Mouse (Mus musculus) adrenal gland (tissue): ENCODE results near the gene Gm4302.
"Not testable (repeated sequence)": the region's sequence is repeated elsewhere in the genome, so short reads cannot be mapped to it uniquely, and the experiment has no call there.

Experiments used
- intact Hi-C: fragments of 180-260 bp; cut with DNase I; formaldehyde crosslinking; loops from one replicate; pipeline ENCODE4 v1.15.1; 2025
- long read RNA-seq, 2 experiments: library from polyadenylated mRNA; unstranded; transcript quantifications; one replicate each; pipeline ENCODE4 v2.0.0; 2020; ENCODE audit warnings: borderline replicate concordance in 1 of 2; ENCODE audit not compliant: insufficient replicate concordance in 1 of 2

Gene Gm4302
- long read RNA-seq, experiment 1 = 0 reads
- long read RNA-seq, experiment 2 = 0 reads

- intact Hi-C loops = not testable (repeated sequence)
These were observed at the start of gene Gm4302 for GRCm38 (mm10) chr10:100340536-100340935. Gene Gm4302 (plus strand): TSS chr10:100340836.

DNA sequence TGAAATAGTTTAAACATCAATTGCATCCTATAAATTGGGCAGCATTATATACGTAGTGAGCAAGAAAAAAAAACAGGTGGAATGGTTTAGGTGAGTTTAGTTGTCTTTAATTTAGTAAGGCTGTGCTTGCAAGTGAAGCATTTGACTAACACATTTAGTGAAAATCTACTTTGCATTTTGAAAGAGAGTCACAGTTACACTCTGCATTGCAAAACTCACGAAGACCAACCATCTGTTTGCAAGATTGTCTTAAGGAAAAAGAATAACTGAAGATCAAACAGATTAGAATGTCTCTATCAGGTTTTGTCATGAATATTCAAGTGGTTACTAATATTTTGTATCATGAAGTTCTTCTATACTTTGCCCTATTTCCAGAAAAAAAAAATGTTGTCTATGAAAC, 44.5 kb upstream of the Gm4302 start:
- intact Hi-C loops = no loop called here

GRCm38 (mm10) chr10:100300106-100300505, 40.5 kb upstream of the Gm4302 start:
- intact Hi-C loops = not testable (repeated sequence)

DNA sequence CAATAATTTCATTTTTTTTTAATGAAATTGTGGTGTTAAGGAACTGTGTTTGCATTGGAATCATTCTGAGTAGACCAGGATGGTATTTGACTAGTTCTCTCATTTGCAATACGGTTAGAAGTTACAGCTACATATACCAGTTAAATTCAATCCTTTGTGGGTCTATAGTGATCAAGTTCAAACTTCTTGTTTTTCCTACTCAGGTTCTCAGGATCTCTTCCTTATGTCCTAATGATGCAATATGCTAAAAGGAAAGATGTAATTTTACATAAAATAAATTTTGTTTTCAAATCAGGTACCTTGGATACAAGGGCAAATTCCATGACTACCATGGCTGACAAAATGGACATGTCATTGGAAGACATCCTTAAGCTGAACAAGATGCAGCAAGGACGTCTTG, 5.3 kb upstream of the Gm4302 start, which contains the start of gene Gm4301:
Gene Gm4301 (plus strand): TSS at position 301 of the 400 bp plus-strand sequence.
- intact Hi-C loops = not testable (repeated sequence)

DNA sequence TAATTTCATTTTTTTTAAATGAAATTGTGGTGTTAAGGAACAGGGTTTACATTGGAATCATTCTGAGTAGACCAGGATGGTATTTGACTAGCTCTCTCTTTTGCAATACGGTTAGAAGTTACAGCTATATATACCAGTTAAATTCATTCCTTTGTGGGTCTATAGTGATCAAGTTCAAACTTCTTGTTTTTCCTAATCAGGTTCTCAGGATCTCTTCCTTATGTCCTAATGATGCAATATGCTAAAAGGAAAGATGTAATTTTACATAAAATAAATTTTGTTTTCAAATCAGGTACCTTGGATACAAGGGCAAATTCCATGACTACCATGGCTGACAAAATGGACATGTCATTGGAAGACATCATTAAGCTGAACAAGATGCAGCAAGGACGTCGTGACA, 5.0 kb downstream of the Gm4302 start, which contains the start of gene Gm4303:
Gene Gm4303 (plus strand): TSS at position 301 of the 400 bp plus-strand sequence.
- intact Hi-C loops = not testable (repeated sequence)

- intact Hi-C loops = not testable (repeated sequence)
These were observed 10.2 kb downstream of the Gm4302 start, which contains the start of gene Gm4305 for GRCm38 (mm10) chr10:100350793-100351192. Gene Gm4305 (plus strand): TSS chr10:100351093.

DNA sequence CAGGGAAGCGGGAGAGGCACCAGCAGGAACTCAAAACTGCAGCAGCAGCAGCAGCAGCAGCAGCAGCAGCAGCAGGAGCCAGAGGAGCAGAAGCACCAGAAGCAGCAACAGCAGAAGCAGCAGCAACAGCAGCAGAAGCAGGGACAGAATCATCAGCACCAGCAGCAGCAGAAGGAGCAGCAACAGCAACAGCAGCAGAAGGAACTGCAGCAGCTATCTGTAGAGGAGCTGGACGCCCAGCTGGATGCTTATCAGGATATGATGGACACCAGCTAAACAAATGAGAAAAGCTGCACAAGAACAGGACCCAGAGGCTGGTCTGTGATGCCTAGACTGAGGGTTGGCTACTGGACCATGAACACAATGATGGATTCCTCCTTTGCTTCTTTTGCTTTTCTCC, 16.2 kb downstream of the Gm4302 start:
- intact Hi-C loops = not testable (repeated sequence)

GRCm38 (mm10) chr10:100361038-100361437, 20.4 kb downstream of the Gm4302 start, which contains the start of gene Gm4307:
Gene Gm4307 (plus strand): TSS chr10:100361338.
- intact Hi-C loops = not testable (repeated sequence)

DNA sequence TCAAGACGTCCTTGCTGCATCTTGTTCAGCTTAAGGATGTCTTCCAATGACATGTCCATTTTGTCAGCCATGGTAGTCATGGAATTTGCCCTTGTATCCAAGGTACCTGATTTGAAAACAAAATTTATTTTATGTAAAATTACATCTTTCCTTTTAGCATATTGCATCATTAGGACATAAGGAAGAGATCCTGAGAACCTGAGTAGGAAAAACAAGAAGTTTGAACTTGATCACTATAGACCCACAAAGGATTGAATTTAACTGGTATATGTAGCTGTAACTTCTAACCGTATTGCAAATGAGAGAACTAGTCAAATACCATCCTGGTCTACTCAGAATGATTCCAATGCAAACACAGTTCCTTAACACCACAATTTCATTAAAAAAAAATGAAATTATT, 41.8 kb downstream of the Gm4302 start, which contains the start of gene Gm4312:
Gene Gm4312 (minus strand): TSS at position 101 of the 400 bp plus-strand sequence.
- intact Hi-C loops = not testable (repeated sequence)
